Mouse (Mus musculus): ENCODE data around the gene Mtch1. TPM values are rescaled to one million over a fixed set of nuclear protein-coding genes. Genes with fewer than 3 reads are reported as not detected.

Gene Mtch1
- polyA plus RNA-seq, 2 experiments: 54.3 to 61.1 TPM

GRCm38 (mm10) chr17:29297813-29298212, 49.9 kb downstream of the Mtch1 start:
- WGBS (ENCODE audit: insufficient replicate concordance): 65% methylated on average over 6 of the region's 6 CpGs
- no peak overlapping the region for H3K4me3 ChIP-seq (ENCODE audit: insufficient read depth in 1 of 2, low read depth in 2 of 2, low read length in 2 of 2)
- ATAC-seq (ENCODE audit: insufficient read depth) (no peak), DNase-seq (ENCODE audit: low read depth in 3 of 3, low spot score in 3 of 3) (no peak)
- no peak for TF ChIP-seq EP300 (IDR thresholded peaks at IDR 0.05; ENCODE audit: low read depth)
- TF ChIP-seq CTCF (IDR thresholded peaks at IDR 0.05; ENCODE audit: low read depth): peak; percentile 27; the same call in 1 of the 2 replicates
- peaks cover 0 to 6% of the 10 kb centered on the region in 2 experiments; a peak in 1 of 4 replicates for H3K4me1 ChIP-seq (replicated peaks; ENCODE audit: control insufficient read depth in 2 of 2, insufficient read depth in 2 of 2, low read length in 1 of 2)
- no peak overlapping the region for H3K4me2 ChIP-seq (ENCODE audit: low read depth)
- H3K36me3 ChIP-seq (replicated peaks; ENCODE audit: control insufficient read depth, insufficient read depth, low read depth): peaks cover 7% of the 10 kb centered on the region
- no peaks in the 10 kb centered on the region for H3K9me3 ChIP-seq (ENCODE audit: control insufficient read depth, low read length)
- H3K9ac ChIP-seq (replicated peaks): no peak overlapping the region
- H3K27ac ChIP-seq: no peak overlapping the region
- no peaks in the 10 kb centered on the region for H3K27me3 ChIP-seq (ENCODE audit: control insufficient read depth, insufficient read depth, low read length)

GRCm38 (mm10) chr17:29297321-29297720, 50.4 kb downstream of the Mtch1 start:
- no peak for ATAC-seq (ENCODE audit: insufficient read depth)
- no peak for TF ChIP-seq EP300 (IDR thresholded peaks at IDR 0.05; ENCODE audit: low read depth)
- no peak for DNase-seq (ENCODE audit: low read depth in 3 of 3, low spot score in 3 of 3)
- Histone ChIP-seq H3K36me3 (replicated peaks; ENCODE audit: control insufficient read depth, insufficient read depth, low read depth) (peaks cover 7% of the 10 kb centered on the region), H3K9me3 (ENCODE audit: control insufficient read depth, low read length) (no peaks in the 10 kb centered on the region), H3K27ac (no peak overlapping the region), H3K4me1 (replicated peaks; ENCODE audit: control insufficient read depth in 2 of 2, insufficient read depth in 2 of 2, low read length in 1 of 2) (peaks cover 0 to 6% of the 10 kb centered on the region in 2 experiments; a peak in 1 of 4 replicates), H3K4me3 (ENCODE audit: insufficient read depth in 1 of 2, low read depth in 2 of 2, low read length in 2 of 2) (no peak overlapping the region), H3K9ac (replicated peaks) (no peak overlapping the region), H3K4me2 (ENCODE audit: low read depth) (no peak overlapping the region), H3K27me3 (ENCODE audit: control insufficient read depth, insufficient read depth, low read length) (no peaks in the 10 kb centered on the region)
- 80% methylated on average over 10 of the region's 10 CpGs for WGBS (ENCODE audit: insufficient replicate concordance)

- ATAC-seq (ENCODE audit: insufficient read depth) (peak; percentile 28; the same call in 1 of the 2 replicates), DNase-seq (ENCODE audit: low read depth in 3 of 3, low spot score in 3 of 3) (no peak)
- no peak overlapping the region for H3K4me3 ChIP-seq (ENCODE audit: insufficient read depth in 1 of 2, low read depth in 2 of 2, low read length in 2 of 2)
- no peaks in the 10 kb centered on the region for H3K27me3 ChIP-seq (ENCODE audit: control insufficient read depth, insufficient read depth, low read length)
- H3K4me1 ChIP-seq (replicated peaks; ENCODE audit: control insufficient read depth in 2 of 2, insufficient read depth in 2 of 2, low read length in 1 of 2): peaks cover 0 to 6% of the 10 kb centered on the region in 2 experiments; a peak in 1 of 4 replicates
- WGBS (ENCODE audit: insufficient replicate concordance): 80% methylated on average over 5 of the region's 5 CpGs
- H3K36me3 ChIP-seq (replicated peaks; ENCODE audit: control insufficient read depth, insufficient read depth, low read depth): peaks cover 7% of the 10 kb centered on the region
- no peak overlapping the region for H3K9ac ChIP-seq (replicated peaks)
- no peak overlapping the region for H3K27ac ChIP-seq
- TF ChIP-seq CTCF (IDR thresholded peaks at IDR 0.05; ENCODE audit: low read depth): no peak
- TF ChIP-seq EP300 (IDR thresholded peaks at IDR 0.05; ENCODE audit: low read depth): no peak
- no peaks in the 10 kb centered on the region for H3K9me3 ChIP-seq (ENCODE audit: control insufficient read depth, low read length)
- H3K4me2 ChIP-seq (ENCODE audit: low read depth): no peak overlapping the region
Observed at GRCm38 (mm10) chr17:29295835-29296234, 51.9 kb downstream of the Mtch1 start.

GRCm38 (mm10) chr17:29293807-29294605, 53.7 kb downstream of the Mtch1 start:
- Histone ChIP-seq H3K27me3 (ENCODE audit: control insufficient read depth, insufficient read depth, low read length) (no peaks in the 10 kb centered on the region), H3K9ac (replicated peaks) (no peak overlapping the region), H3K9me3 (ENCODE audit: control insufficient read depth, low read length) (no peaks in the 10 kb centered on the region), H3K27ac (no peak overlapping the region), H3K36me3 (replicated peaks; ENCODE audit: control insufficient read depth, insufficient read depth, low read depth) (peaks cover 5% of the 10 kb centered on the region; the same call in 1 of the 2 replicates), H3K4me2 (ENCODE audit: low read depth) (no peak overlapping the region), H3K4me1 (replicated peaks; ENCODE audit: control insufficient read depth in 2 of 2, insufficient read depth in 2 of 2, low read length in 1 of 2) (peaks cover 0 to 6% of the 10 kb centered on the region in 2 experiments; a peak in 1 of 4 replicates), H3K4me3 (ENCODE audit: insufficient read depth in 1 of 2, low read depth in 2 of 2, low read length in 2 of 2) (no peak overlapping the region)
- TF ChIP-seq CTCF (IDR thresholded peaks at IDR 0.05; ENCODE audit: low read depth) (0 out of 2 replicates have a peak, but pooled peaks have one; percentile 10), EP300 (IDR thresholded peaks at IDR 0.05; ENCODE audit: low read depth) (no peak)
- DNase-seq (ENCODE audit: low read depth in 3 of 3, low spot score in 3 of 3) (no peak), ATAC-seq (ENCODE audit: insufficient read depth) (no peak)
- WGBS (ENCODE audit: insufficient replicate concordance): 75% methylated on average over 9 of the region's 9 CpGs

GRCm38 (mm10) chr17:29292996-29293395, 54.7 kb downstream of the Mtch1 start:
- H3K4me1 ChIP-seq (replicated peaks; ENCODE audit: control insufficient read depth in 2 of 2, insufficient read depth in 2 of 2, low read length in 1 of 2): peaks cover 0 to 6% of the 10 kb centered on the region in 2 experiments; a peak in 1 of 4 replicates
- no peaks in the 10 kb centered on the region for H3K27me3 ChIP-seq (ENCODE audit: control insufficient read depth, insufficient read depth, low read length)
- H3K27ac ChIP-seq: no peak overlapping the region
- no peak overlapping the region for H3K4me3 ChIP-seq (ENCODE audit: insufficient read depth in 1 of 2, low read depth in 2 of 2, low read length in 2 of 2)
- DNase-seq (ENCODE audit: low read depth in 3 of 3, low spot score in 3 of 3) (no peak), ATAC-seq (ENCODE audit: insufficient read depth) (no peak)
- TF ChIP-seq EP300 (IDR thresholded peaks at IDR 0.05; ENCODE audit: low read depth) (no peak), CTCF (IDR thresholded peaks at IDR 0.05; ENCODE audit: low read depth) (no peak)
- H3K36me3 ChIP-seq (replicated peaks; ENCODE audit: control insufficient read depth, insufficient read depth, low read depth): peaks cover 5% of the 10 kb centered on the region; the same call in 1 of the 2 replicates
- no peak overlapping the region for H3K4me2 ChIP-seq (ENCODE audit: low read depth)
- 62% methylated on average over 3 of the region's 3 CpGs for WGBS (ENCODE audit: insufficient replicate concordance)
- H3K9me3 ChIP-seq (ENCODE audit: control insufficient read depth, low read length): no peaks in the 10 kb centered on the region
- H3K9ac ChIP-seq (replicated peaks): no peak overlapping the region

All from liver, embryonic 14.5 days (tissue).